10 mouse cellular contexts compared by ENCODE assay signal in genomic region chr1:38307234-38307633, GRCm38 (mm10).
DNase-seq lines count a peak whose midpoint lies in the region; ATAC-seq and TF ChIP-seq lines count a peak whose summit lies in the region.
"Had no signal": no experiment of that assay in that cellular context is flagged by ENCODE, and none has a peak within 500 bp of the region (broad histone marks: within the 10 kb centered on the region; RNA-seq: fewer than 3 reads in every experiment).

No protein-coding gene starts in this region.

- H3K27me3 ChIP-seq in embryonic facial prominence, embryonic 13.5 days: no peaks in the 10 kb centered on the region
- no peaks in the 10 kb centered on the region for H3K27me3 ChIP-seq in embryonic facial prominence, embryonic 10.5 days (replicated peaks; ENCODE audit: low read depth, poor library complexity, severe bottlenecking)
- H3K27me3 ChIP-seq: hindbrain, embryonic 12.5 days had no signal

- H3K4me1 ChIP-seq in embryonic facial prominence, embryonic 13.5 days: peaks cover 53% of the 10 kb centered on the region
- peaks cover 3% of the 10 kb centered on the region; the same call in 1 of the 2 replicates for H3K4me1 ChIP-seq in embryonic facial prominence, embryonic 10.5 days

- no peak overlapping the region for H3K4me3 ChIP-seq in embryonic facial prominence, embryonic 13.5 days
- H3K4me3 ChIP-seq in embryonic facial prominence, embryonic 10.5 days: no peak overlapping the region
- H3K4me3 ChIP-seq in layer of hippocampus, adult 2 months: no peak overlapping the region
- H3K4me3 ChIP-seq: hindbrain, embryonic 12.5 days had no signal

- no peaks in the 10 kb centered on the region for H3K9me3 ChIP-seq in embryonic facial prominence, embryonic 13.5 days
- no peaks in the 10 kb centered on the region for H3K9me3 ChIP-seq in embryonic facial prominence, embryonic 10.5 days
- H3K9me3 ChIP-seq: hindbrain, embryonic 12.5 days had no signal

- peak; percentile 49 for TF ChIP-seq CTCF in layer of hippocampus, adult 2 months (conservative IDR thresholded peaks at IDR 0.05)

- no peak overlapping the region for H3K4me2 ChIP-seq in embryonic facial prominence, embryonic 13.5 days
- H3K4me2 ChIP-seq: hindbrain, embryonic 12.5 days had no signal

- H3K27ac ChIP-seq in embryonic facial prominence, embryonic 13.5 days: peak overlapping the region; percentile 69; the same call in 1 of the 2 replicates
- no peak overlapping the region for H3K27ac ChIP-seq in embryonic facial prominence, embryonic 10.5 days (replicated peaks)
- no peak overlapping the region for H3K27ac ChIP-seq in layer of hippocampus, adult 2 months

- no peaks in the 10 kb centered on the region for H3K36me3 ChIP-seq in embryonic facial prominence, embryonic 13.5 days
- H3K36me3 ChIP-seq in embryonic facial prominence, embryonic 10.5 days (replicated peaks): no peaks in the 10 kb centered on the region
- H3K36me3 ChIP-seq: hindbrain, embryonic 12.5 days had no signal

- no peak overlapping the region for H3K9ac ChIP-seq in embryonic facial prominence, embryonic 13.5 days
- H3K9ac ChIP-seq: hindbrain, embryonic 12.5 days had no signal

- DNase-seq in embryonic facial prominence, embryonic 10.5 days (ENCODE audit: low spot score): no peak
- no peak for DNase-seq in layer of hippocampus, adult 2 months (ENCODE audit: low spot score in 2 of 2)
- DNase-seq in layer of hippocampus, postnatal 10 days (ENCODE audit: low spot score in 2 of 2): no peak
- DNase-seq in 3T3-L1 (ENCODE audit: low read depth, low spot score) (peak; percentile 22), R1 (ENCODE audit: low read depth, low spot score) (peak; percentile 33)
- DNase-seq in spleen, postnatal 10 days (ENCODE audit: low spot score in 2 of 2): no peak
- no peak for DNase-seq in left cerebral cortex, adult 9 months (ENCODE audit: low spot score in 2 of 2)
- DNase-seq: kidney, postnatal 4 days had no signal

- WGBS in embryonic facial prominence, embryonic 13.5 days: 92% methylated on average over 11 of the region's 11 CpGs
- 91% methylated on average over 11 of the region's 11 CpGs for WGBS in embryonic facial prominence, embryonic 10.5 days

- ATAC-seq in embryonic facial prominence, embryonic 13.5 days (ENCODE audit: insufficient number of reproducible peaks, insufficient read depth, low FRiP score, low TSS enrichment, low read depth): no peak

Comparison
In these comparisons a context has a peak if more than half of its experiments do, and no peak if none do; other contexts are left out.
1. DNase-seq: peak in 3T3-L1 (single experiment) and R1 (single experiment); none in embryonic facial prominence, embryonic 10.5 days (single experiment), layer of hippocampus, adult 2 months (0 of 2), layer of hippocampus, postnatal 10 days (0 of 2), spleen, postnatal 10 days (0 of 2) and left cerebral cortex, adult 9 months (0 of 2).